Mouse (Mus musculus) brain, embryonic 18.5 days (tissue): ENCODE measurements around the gene Mcts2.

Source experiments
- DNase-seq: peaks from one replicate; pipeline ENCODE4 v3.0.0-alpha.2; 2012; ENCODE audit warnings: low read depth, low spot score

Mcts2 gene

GRCm38 (mm10) chr2:152725178-152725750 lies 38.4 kb downstream of the Mcts2 start:
- no peak for DNase-seq

GRCm38 (mm10) chr2:152726213-152726612 lies 39.4 kb downstream of the Mcts2 start:
- no peak for DNase-seq

- DNase-seq, result no peak
These were observed 40.0 kb downstream of the Mcts2 start for GRCm38 (mm10) chr2:152726751-152727335.

GRCm38 (mm10) chr2:152727795-152728510 lies 41.1 kb downstream of the Mcts2 start:
- DNase-seq, result no peak

- DNase-seq, result no peak
These were observed 41.8 kb downstream of the Mcts2 start for GRCm38 (mm10) chr2:152728594-152728993.

- no peak for DNase-seq
These were observed 42.3 kb downstream of the Mcts2 start for GRCm38 (mm10) chr2:152729013-152729635.

GRCm38 (mm10) chr2:152729636-152730020 lies 42.8 kb downstream of the Mcts2 start:
- no peak for DNase-seq

- no peak for DNase-seq
These were observed 46.4 kb downstream of the Mcts2 start for GRCm38 (mm10) chr2:152733201-152733600.

GRCm38 (mm10) chr2:152734501-152734900 lies 47.7 kb downstream of the Mcts2 start:
- DNase-seq, result no peak

GRCm38 (mm10) chr2:152734984-152735383 lies 48.1 kb downstream of the Mcts2 start:
- peak; percentile 85 for DNase-seq

- no peak for DNase-seq
These were observed 49.3 kb downstream of the Mcts2 start, which contains the start of gene Id1 for GRCm38 (mm10) chr2:152736090-152736601. Gene Id1, plus strand, starts transcription at chr2:152736251.

GRCm38 (mm10) chr2:152736748-152737147 lies 49.9 kb downstream of the Mcts2 start:
- DNase-seq, result no peak
